Mouse (Mus musculus) ovary, adult 2 months (tissue): ENCODE measurements around the gene Cd3d. TPM values are rescaled to one million over a fixed set of nuclear protein-coding genes. Genes with fewer than 3 reads are reported as not detected.

Experiments
- polyA plus RNA-seq: library from polyadenylated mRNA; depleted of rRNA; stranded (reverse); fragments of >200 nt; gene quantifications from 2 replicates; pipeline ENCODE4 v1.2.3, GENCODE M21; 2012; rRNA removed

Gene Cd3d
- polyA plus RNA-seq = 0.24 TPM in 2 replicates

DNA sequence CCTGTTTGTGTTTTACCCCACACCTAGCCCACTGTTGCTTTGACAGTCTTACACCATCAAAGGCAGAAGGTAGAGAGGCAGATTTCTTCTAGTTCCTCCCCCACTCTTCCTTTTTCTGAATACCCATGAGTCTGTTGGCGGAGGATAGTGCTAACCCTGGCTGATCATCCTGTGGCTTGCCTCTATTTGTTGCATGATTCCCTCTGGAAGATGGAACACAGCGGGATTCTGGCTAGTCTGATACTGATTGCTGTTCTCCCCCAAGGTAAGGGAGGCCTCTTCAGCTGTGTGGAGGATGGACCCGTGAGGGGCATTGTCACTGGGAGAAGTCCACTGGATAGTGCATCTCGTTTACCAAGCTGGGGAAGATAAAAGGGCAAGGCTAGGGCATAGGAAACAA lies at the start of gene Cd3d:
TSS of gene Cd3d (plus strand) at position 111 of the 400 bp plus-strand sequence.

DNA sequence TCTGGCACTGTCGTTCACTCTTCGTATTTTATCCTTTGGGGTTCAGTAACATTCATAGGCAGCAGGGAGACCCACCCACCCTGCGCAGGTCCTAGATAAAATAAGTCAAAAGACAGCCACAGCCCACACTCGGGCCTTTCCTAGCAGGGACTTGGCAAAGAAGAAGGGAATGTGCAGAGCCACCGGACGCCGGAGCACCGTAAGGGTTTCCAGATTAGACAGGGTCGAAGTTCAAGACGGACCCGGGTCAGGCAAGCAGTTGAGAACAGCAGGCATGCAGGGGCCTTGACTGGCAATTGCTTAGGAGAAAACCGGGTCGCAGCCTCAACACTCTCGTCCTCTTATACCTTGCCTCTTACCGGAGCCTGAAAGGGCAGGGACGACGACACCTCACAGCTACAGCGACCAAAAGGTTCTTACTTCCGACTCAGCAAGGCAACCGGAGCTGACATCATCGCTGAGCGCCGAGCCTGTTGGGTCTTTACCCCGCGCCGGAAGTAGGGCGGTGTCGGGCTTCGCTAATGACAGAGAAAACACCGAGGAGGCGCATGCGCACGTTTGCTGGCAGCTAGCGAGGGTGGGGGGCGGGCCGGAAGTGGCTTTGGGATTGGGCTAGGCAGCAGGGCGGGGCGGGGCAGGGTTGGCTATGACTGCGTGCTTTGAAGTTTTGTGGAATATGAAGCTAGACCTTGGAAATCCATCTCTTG lies 16.3 kb upstream of the Cd3d start, which contains the start of gene Ube4a:
TSS of gene Ube4a (minus strand) at position 475 of the 707 bp plus-strand sequence.

DNA sequence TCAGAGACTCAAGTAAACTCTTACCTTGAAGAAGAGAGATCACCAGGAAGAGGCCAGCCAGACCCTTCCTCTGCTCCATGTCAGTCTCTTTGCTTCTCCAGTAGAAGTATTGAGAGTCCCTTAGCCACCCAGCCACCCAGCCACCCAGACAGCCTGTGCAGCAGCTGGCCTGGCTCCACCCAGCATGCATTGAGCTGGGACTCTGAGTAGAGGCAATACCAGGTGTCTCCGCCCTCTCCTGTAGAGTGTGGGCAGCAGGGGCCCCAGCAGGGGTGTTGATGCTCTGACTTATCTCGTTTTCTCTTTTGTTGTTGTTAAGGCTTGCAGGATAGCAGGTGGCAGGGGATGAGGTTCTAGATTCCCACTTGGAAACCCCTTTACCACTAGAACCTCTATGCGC lies 1.3 kb upstream of the Cd3d start, which contains the start of gene Cd3g:
TSS of gene Cd3g (minus strand) at position 190 of the 400 bp plus-strand sequence.

DNA sequence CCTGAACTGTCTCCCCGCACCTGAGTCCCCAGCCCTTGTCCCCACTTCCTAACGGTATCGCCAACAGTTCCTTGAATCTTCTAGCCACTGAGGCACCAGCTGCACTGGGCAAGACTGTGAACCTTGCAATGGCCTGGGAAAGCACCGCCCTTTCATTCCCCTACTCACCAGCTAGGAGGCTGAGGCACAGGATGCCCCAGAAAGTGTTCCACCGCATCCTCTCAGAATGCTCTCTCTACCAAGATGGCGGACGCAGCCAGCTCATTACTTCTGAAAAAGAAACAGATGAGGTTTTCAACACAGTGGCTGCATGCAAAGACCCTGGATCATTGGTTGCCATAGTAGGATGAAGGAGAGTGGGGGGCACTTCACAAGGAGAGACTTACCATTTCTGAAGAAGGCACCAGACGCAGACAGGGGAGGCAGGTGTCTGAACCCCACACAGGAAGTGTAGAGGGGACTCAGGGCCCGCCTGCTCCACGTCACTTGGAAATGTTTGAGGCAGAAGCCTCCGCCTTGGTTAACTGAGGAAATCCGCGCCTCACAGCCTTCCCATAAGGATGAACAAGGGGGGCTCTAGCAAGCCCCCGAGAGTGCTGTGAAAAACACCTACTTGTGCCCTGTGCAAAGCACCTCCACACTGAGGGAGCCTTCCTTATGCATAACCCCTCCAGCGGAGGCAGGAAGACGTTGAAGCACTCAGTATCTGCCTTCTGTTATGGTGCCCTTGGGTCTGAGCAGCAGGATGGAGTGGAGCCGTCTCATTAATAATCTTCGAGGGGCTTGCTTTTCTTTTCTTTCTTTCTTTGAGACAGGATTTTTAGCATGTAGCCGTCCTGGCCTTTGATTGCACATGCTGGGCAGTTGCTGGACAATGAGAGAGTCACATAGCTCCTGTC lies 27.8 kb downstream of the Cd3d start, which contains the start of gene Cd3e:
TSS of gene Cd3e (minus strand) at position 448 of the 899 bp plus-strand sequence.

Other genes starting within 250 kb of the Cd3d start
- gene Phldb1, start 246.6 kb upstream of the Cd3d start, polyA plus RNA-seq = 119 and 125 TPM in 2 replicates
- 35.5 and 42.2 TPM in 2 replicates for gene Arcn1, start 213.9 kb upstream of the Cd3d start, polyA plus RNA-seq
- gene Ift46, start 213.9 kb upstream of the Cd3d start, polyA plus RNA-seq = 44.1 and 45.7 TPM in 2 replicates
- 24.6 and 28.1 TPM in 2 replicates for gene Tmem25, start 182.5 kb upstream of the Cd3d start, polyA plus RNA-seq
- 2.0 and 5.7 TPM in 2 replicates for gene Ttc36, start 178.7 kb upstream of the Cd3d start, polyA plus RNA-seq
- 16.8 and 25.8 TPM in 2 replicates for gene Kmt2a, start 100.5 kb upstream of the Cd3d start, polyA plus RNA-seq
- gene Atp5l, start 61.0 kb upstream of the Cd3d start, polyA plus RNA-seq = 73.7 and 74.6 TPM in 2 replicates
- gene Ube4a, start 16.2 kb upstream of the Cd3d start, polyA plus RNA-seq = 5.5 and 8.3 TPM in 2 replicates
- 0.16 and 0.18 TPM in 2 replicates for gene Cd3g, start 1.4 kb upstream of the Cd3d start, polyA plus RNA-seq
- gene Cd3e, start 27.8 kb downstream of the Cd3d start, polyA plus RNA-seq = 0.26 and 0.58 TPM in 2 replicates
- gene Mpzl2, start 58.0 kb downstream of the Cd3d start, polyA plus RNA-seq = 2.3 and 2.8 TPM in 2 replicates
- 2.0 and 5.0 TPM in 2 replicates for gene Mpzl3, start 73.4 kb downstream of the Cd3d start, polyA plus RNA-seq
- 0.25 and 0.35 TPM in 2 replicates for gene Jaml, start 97.4 kb downstream of the Cd3d start, polyA plus RNA-seq
- 1.3 TPM in 2 replicates for gene Scn2b, start 136.0 kb downstream of the Cd3d start, polyA plus RNA-seq
- 0.23 and 0.28 TPM in 2 replicates for gene Scn4b, start 156.6 kb downstream of the Cd3d start, polyA plus RNA-seq
- 0.07 and 0.15 TPM in 2 replicates for gene BC049352, start 200.2 kb downstream of the Cd3d start, polyA plus RNA-seq
- 4.4 and 6.9 TPM in 2 replicates for gene Tmprss4, start 222.3 kb downstream of the Cd3d start, polyA plus RNA-seq